Mouse (Mus musculus): ENCODE results near the gene Coro1b. TPM values are rescaled to one million over a fixed set of nuclear protein-coding genes. Genes with fewer than 3 reads are reported as not detected.

The Coro1b gene
- total and polyA plus RNA-seq, 2 experiments from 2014 or later: 90.7 to 137 TPM

DNA sequence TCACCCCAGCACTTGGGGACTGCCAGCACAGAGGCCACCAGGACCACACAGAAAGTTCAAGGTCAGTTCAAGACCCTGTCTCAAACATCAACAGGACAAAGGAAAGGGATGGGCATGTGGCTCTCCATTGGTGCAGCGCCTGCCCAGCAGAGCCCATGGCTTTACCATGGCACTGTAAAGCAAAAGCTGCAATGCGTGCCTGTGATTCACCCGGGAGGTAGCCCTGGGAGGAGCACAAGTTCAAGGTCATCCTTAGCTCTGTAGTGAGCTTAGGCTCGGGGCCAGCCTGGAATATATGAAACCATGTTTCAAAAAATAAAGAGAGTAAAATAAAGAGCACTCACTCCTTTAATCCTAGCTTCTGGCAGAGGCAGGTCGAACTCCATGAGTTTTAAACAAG is 3.5 kb downstream of the Coro1b start:
- no peak for DNase-seq (ENCODE audit: low spot score)
- no peak overlapping the region for H3K4me2 ChIP-seq (ENCODE audit: low read depth, low read length)
- no peaks in the 10 kb centered on the region for H3K27me3 ChIP-seq (ENCODE audit: insufficient read depth, low read length)
- no peak overlapping the region for H3K27ac ChIP-seq
- no peak overlapping the region for H3K4me3 ChIP-seq (ENCODE audit: low read length)
- no peak for ATAC-seq
- H3K9me3 ChIP-seq (ENCODE audit: low read length): no peaks in the 10 kb centered on the region
- no peak for TF ChIP-seq CTCF (IDR thresholded peaks at IDR 0.05; ENCODE audit: low read depth)
- no peak overlapping the region for H3K9ac ChIP-seq (replicated peaks; ENCODE audit: low read length)
- H3K4me1 ChIP-seq (ENCODE audit: insufficient read depth, low read length): peaks cover 14% of the 10 kb centered on the region
- WGBS: 87% methylated on average over 5 of the region's 5 CpGs
- H3K36me3 ChIP-seq (ENCODE audit: insufficient read depth, low read length): peaks cover 13% of the 10 kb centered on the region; the same call in 1 of the 2 replicates

DNA sequence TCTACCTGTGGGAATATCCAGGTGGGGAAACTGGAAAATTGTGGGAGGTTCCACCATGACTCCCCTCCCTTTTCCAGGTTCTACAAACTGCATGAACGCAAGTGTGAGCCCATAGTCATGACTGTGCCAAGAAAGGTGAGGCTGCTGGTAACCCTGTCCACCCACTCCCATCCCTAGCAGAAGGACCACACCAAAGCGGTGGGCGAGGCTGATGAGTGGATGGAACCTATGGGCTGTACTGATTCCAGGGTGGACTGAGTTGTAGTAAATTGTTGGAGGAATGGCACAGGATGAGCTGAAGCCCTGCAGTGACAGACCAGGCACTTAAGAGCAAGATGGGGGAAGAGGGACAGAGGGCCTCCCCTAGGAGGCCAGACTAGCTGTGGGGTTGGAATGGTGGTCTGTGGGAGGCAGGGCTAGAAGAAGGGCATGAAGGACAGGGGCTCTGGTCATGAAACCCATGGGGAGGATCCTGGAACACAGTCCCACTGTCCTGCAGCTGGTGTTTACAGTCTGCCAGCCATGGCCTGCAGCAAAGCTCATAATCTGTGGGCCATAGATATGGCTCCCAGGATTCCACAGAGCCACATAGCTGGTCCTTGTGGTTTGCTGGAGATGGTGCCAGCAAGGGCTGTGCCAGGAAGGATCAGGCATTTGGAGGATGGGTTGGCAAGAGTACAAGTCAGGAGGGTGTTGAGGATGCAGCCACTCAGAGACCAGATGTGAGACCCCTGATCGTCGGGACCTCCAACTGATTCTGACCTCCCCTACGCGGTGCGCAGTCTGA is 4.2 kb downstream of the Coro1b start:
- Histone ChIP-seq H3K4me2 (ENCODE audit: low read depth, low read length) (no peak overlapping the region), H3K27ac (peak overlapping the region; percentile 58; the same call in 1 of the 2 replicates), H3K36me3 (ENCODE audit: insufficient read depth, low read length) (peaks cover 14% of the 10 kb centered on the region; the same call in 1 of the 2 replicates), H3K4me3 (ENCODE audit: low read length) (no peak overlapping the region), H3K9me3 (ENCODE audit: low read length) (no peaks in the 10 kb centered on the region), H3K27me3 (ENCODE audit: insufficient read depth, low read length) (no peaks in the 10 kb centered on the region), H3K4me1 (ENCODE audit: insufficient read depth, low read length) (peaks cover 11% of the 10 kb centered on the region), H3K9ac (replicated peaks; ENCODE audit: low read length) (no peak overlapping the region)
- DNase-seq (ENCODE audit: low spot score): peak; percentile 32
- WGBS: 72% methylated on average over 8 of the region's 8 CpGs
- no peak for ATAC-seq
- no peak for TF ChIP-seq CTCF (IDR thresholded peaks at IDR 0.05; ENCODE audit: low read depth)

DNA sequence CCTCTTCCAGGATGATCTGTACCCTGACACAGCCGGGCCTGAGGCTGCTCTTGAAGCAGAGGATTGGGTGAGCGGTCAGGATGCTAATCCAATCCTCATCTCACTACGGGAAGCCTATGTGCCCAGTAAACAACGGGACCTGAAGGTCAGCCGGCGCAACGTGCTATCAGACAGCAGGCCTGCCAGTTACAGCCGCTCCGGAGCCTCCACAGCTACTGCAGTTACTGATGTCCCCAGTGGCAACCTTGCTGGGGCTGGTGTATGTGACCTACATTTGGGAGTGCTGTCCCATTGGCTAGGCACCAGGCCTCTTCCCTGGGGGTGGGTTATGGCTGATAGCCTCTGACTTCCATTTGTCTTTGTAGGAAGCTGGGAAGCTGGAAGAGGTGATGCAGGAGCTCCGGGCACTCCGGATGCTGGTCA is 4.8 kb downstream of the Coro1b start, which contains the start of gene Ptprcap:
TSS of gene Ptprcap (plus strand) at position 373 of the 423 bp plus-strand sequence.
- WGBS: 68% methylated on average over 11 of the region's 11 CpGs
- Histone ChIP-seq H3K4me1 (ENCODE audit: insufficient read depth, low read length) (peaks cover 10% of the 10 kb centered on the region; the same call in 1 of the 2 replicates), H3K27ac (peak within 1 kb of the TSS; percentile 58; the same call in 1 of the 2 replicates), H3K9me3 (ENCODE audit: low read length) (no peaks in the 10 kb centered on the region), H3K36me3 (ENCODE audit: insufficient read depth, low read length) (peaks cover 19% of the 10 kb centered on the region; the same call in 1 of the 2 replicates), H3K4me3 (ENCODE audit: low read length) (no peak within 1 kb of the TSS), H3K27me3 (ENCODE audit: insufficient read depth, low read length) (no peaks in the 10 kb centered on the region), H3K9ac (replicated peaks; ENCODE audit: low read length) (no peak within 1 kb of the TSS), H3K4me2 (ENCODE audit: low read depth, low read length) (no peak within 1 kb of the TSS)
- no peak for TF ChIP-seq CTCF (IDR thresholded peaks at IDR 0.05; ENCODE audit: low read depth)
- no peak for ATAC-seq
- peak; percentile 20 for DNase-seq (ENCODE audit: low spot score)

DNA sequence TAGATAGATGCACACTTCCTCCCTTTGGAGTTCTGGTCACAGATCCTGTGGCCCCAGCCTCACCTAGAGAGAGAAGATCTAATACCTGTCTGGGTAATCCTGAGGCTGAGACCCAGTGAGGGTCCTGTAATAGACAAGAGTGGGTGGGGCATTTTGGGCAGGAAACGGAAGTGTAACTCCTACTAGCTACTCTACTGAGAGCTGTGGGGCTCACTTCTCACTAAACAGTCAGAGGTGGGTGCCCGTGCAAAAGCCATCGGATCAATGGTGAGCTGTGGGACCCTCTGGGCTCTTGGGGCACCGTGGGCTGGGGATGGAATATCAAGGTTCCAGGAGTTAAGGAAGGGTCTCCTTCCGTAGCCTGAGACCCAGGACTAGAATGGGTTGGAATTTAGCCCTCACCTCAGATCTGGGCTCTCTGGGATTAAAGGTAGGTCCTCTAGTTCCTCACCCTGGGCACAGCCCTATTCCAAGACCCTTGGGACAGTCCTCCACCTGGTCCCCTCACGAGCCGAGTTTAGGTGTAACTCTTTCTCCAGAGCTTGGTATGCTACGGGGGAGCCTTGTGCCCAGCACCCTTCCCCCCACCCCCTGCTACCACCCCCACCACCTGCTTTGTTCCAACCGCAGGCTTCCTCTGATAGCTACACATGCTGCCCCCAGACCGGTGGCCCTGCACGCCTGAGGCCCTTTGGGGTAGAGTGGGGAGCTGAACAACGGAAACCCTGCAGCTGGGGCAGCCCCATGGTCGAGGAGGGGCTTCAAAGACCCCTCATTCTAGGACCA is 6.2 kb downstream of the Coro1b start:
- Histone ChIP-seq H3K27me3 (ENCODE audit: insufficient read depth, low read length) (no peaks in the 10 kb centered on the region), H3K27ac (no peak overlapping the region), H3K4me1 (ENCODE audit: insufficient read depth, low read length) (0 out of 2 replicates have a peak, but pooled peaks cover 2% of the 10 kb centered on the region), H3K4me3 (ENCODE audit: low read length) (no peak overlapping the region), H3K9me3 (ENCODE audit: low read length) (no peaks in the 10 kb centered on the region), H3K9ac (replicated peaks; ENCODE audit: low read length) (no peak overlapping the region), H3K4me2 (ENCODE audit: low read depth, low read length) (no peak overlapping the region), H3K36me3 (ENCODE audit: insufficient read depth, low read length) (peaks cover 33% of the 10 kb centered on the region)
- no peak for DNase-seq (ENCODE audit: low spot score)
- 80% methylated on average over 13 of the region's 13 CpGs for WGBS
- no peak for TF ChIP-seq CTCF (IDR thresholded peaks at IDR 0.05; ENCODE audit: low read depth)
- ATAC-seq: no peak

DNA sequence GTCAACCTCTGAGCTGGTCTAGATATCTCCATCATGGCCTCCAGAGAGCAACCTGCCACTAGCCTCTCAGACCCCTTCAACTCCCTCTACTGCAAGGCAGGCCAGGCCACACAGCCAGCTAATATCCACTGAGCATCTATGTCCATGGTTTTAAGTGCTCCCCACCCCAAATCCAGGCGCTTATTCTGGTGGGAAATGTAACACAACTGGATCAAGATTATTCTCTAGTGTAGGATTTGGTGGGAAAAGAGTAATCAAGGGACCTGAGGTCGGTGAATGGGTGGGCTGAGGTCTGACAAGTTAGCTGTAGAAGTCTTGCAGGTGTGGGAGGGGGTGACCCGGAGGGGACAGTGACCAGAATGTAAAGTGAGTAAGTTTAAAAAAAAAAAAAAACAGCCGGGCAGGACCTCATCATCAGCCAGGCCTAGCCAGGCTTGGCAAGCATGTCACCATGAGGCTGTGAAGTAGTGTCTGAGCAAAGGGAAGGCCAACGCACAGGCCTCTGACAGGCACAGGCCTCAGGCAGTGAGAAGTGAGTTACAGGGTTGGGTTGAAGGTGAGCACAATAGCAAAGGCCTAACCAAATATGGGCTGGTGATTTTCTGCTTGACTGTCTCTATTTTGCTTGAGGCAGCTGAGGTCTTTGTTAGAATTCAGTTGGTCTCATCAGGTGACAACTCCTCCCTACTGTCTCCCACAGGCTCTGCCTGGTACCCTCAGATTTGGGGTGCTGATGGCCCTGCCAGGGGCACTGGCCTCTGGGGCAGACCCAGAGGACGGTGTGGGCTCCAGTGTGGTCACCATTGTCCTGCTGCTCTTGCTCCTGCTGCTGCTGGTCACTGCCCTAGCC is 7.0 kb downstream of the Coro1b start:
- Histone ChIP-seq H3K27ac (no peak overlapping the region), H3K9me3 (ENCODE audit: low read length) (no peaks in the 10 kb centered on the region), H3K27me3 (ENCODE audit: insufficient read depth, low read length) (no peaks in the 10 kb centered on the region), H3K4me2 (ENCODE audit: low read depth, low read length) (no peak overlapping the region), H3K4me1 (ENCODE audit: insufficient read depth, low read length) (no peaks in the 10 kb centered on the region), H3K4me3 (ENCODE audit: low read length) (no peak overlapping the region), H3K36me3 (ENCODE audit: insufficient read depth, low read length) (peaks cover 34% of the 10 kb centered on the region), H3K9ac (replicated peaks; ENCODE audit: low read length) (no peak overlapping the region)
- 65% methylated on average over 6 of the region's 6 CpGs for WGBS
- ATAC-seq: no peak
- TF ChIP-seq CTCF (IDR thresholded peaks at IDR 0.05; ENCODE audit: low read depth): no peak
- no peak for DNase-seq (ENCODE audit: low spot score)

DNA sequence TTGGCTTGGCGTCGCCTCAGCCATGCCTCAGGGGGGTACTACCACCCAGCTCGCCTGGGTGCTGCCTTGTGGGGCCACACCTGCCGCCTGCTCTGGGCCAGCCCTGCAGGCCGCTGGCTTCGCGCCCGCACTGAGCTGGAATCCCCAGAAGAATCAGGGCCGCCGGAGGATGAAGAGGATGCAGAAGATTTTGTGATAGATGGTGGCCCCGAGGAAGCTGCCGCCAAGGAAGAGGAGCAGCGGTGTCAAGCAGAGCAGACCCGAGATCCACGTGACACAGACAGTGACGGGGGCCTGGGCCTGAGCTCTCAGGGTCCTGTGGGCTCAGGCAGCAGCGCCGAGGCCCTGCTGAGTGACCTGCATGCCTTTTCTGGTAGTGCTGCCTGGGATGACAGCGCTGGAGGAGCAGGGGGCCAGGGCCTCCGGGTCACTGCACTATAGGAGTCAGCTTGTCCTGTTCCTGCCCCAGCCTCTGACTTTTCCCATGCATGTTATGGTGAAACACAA is 7.7 kb downstream of the Coro1b start:
- DNase-seq (ENCODE audit: low spot score): no peak
- peaks cover 35% of the 10 kb centered on the region for H3K36me3 ChIP-seq (ENCODE audit: insufficient read depth, low read length)
- no peak overlapping the region for H3K4me3 ChIP-seq (ENCODE audit: low read length)
- H3K27me3 ChIP-seq (ENCODE audit: insufficient read depth, low read length): no peaks in the 10 kb centered on the region
- no peak for ATAC-seq
- H3K4me1 ChIP-seq (ENCODE audit: insufficient read depth, low read length): no peaks in the 10 kb centered on the region
- H3K9ac ChIP-seq (replicated peaks; ENCODE audit: low read length): no peak overlapping the region
- TF ChIP-seq CTCF (IDR thresholded peaks at IDR 0.05; ENCODE audit: low read depth): no peak
- no peaks in the 10 kb centered on the region for H3K9me3 ChIP-seq (ENCODE audit: low read length)
- H3K4me2 ChIP-seq (ENCODE audit: low read depth, low read length): no peak overlapping the region
- H3K27ac ChIP-seq: no peak overlapping the region
- 55% methylated on average over 20 of the region's 20 CpGs for WGBS
